Mouse (Mus musculus) duodenum, adult 2 months (tissue): ENCODE results near the gene Orm3. TPM values are rescaled to one million over a fixed set of nuclear protein-coding genes. Genes with fewer than 3 reads are reported as not detected.

Experiments
- polyA plus RNA-seq: library from polyadenylated mRNA; depleted of rRNA; stranded (reverse); fragments of >200 nt; gene quantifications from 2 replicates; pipeline ENCODE4 v1.2.3, GENCODE M21; 2012; ENCODE audit warnings: low replicate concordance; rRNA removed

Orm3 gene
- polyA plus RNA-seq, result not detected in 2 replicates

GRCm38 (mm10) chr4:63355877-63356665 is at the start of gene Orm3:
TSS of gene Orm3 (plus strand) at chr4:63356162.

GRCm38 (mm10) chr4:63344295-63344694 is 11.7 kb upstream of the Orm3 start, which contains the start of gene Orm1:
TSS of gene Orm1 (plus strand) at chr4:63344560.

GRCm38 (mm10) chr4:63362150-63362549 is 6.2 kb downstream of the Orm3 start, which contains the start of gene Orm2:
TSS of gene Orm2 (plus strand) at chr4:63362449.

GRCm38 (mm10) chr4:63403040-63403959 is 47.3 kb downstream of the Orm3 start, which contains the start of gene Akna:
TSS of gene Akna (minus strand) at chr4:63403354.

Other genes starting within 250 kb of the Orm3 start
- gene Ambp, start 201.4 kb upstream of the Orm3 start, polyA plus RNA-seq, result 1.9 and 6.2 TPM in 2 replicates
- gene Kif12, start 184.0 kb upstream of the Orm3 start, polyA plus RNA-seq, result 5.1 and 13.5 TPM in 2 replicates
- gene Col27a1, start 142.2 kb upstream of the Orm3 start, polyA plus RNA-seq, result 4.4 and 7.8 TPM in 2 replicates
- gene Orm1, start 11.6 kb upstream of the Orm3 start, polyA plus RNA-seq, result 0.13 and 0.50 TPM in 2 replicates
- not detected in 2 replicates for gene Orm2, start 6.3 kb downstream of the Orm3 start, polyA plus RNA-seq
- 6.0 and 10.6 TPM in 2 replicates for gene Akna, start 47.2 kb downstream of the Orm3 start, polyA plus RNA-seq
- 16.1 and 30.1 TPM in 2 replicates for gene Whrn, start 139.8 kb downstream of the Orm3 start, polyA plus RNA-seq
- 12.3 and 12.4 TPM in 2 replicates for gene Atp6v1g1, start 188.6 kb downstream of the Orm3 start, polyA plus RNA-seq
- gene Tmem268, start 202.6 kb downstream of the Orm3 start, polyA plus RNA-seq, result 5.7 and 7.8 TPM in 2 replicates
- not detected in 2 replicates for gene Gm11213, start 249.1 kb downstream of the Orm3 start, polyA plus RNA-seq